Mouse (Mus musculus) spleen, adult 12 weeks (tissue): ENCODE measurements around the gene Scamp3.

ENCODE experiments used
- DNase-seq: peaks from one replicate; pipeline ENCODE4 v3.0.0; 2022; ENCODE audit warnings: low spot score

The Scamp3 gene

DNA sequence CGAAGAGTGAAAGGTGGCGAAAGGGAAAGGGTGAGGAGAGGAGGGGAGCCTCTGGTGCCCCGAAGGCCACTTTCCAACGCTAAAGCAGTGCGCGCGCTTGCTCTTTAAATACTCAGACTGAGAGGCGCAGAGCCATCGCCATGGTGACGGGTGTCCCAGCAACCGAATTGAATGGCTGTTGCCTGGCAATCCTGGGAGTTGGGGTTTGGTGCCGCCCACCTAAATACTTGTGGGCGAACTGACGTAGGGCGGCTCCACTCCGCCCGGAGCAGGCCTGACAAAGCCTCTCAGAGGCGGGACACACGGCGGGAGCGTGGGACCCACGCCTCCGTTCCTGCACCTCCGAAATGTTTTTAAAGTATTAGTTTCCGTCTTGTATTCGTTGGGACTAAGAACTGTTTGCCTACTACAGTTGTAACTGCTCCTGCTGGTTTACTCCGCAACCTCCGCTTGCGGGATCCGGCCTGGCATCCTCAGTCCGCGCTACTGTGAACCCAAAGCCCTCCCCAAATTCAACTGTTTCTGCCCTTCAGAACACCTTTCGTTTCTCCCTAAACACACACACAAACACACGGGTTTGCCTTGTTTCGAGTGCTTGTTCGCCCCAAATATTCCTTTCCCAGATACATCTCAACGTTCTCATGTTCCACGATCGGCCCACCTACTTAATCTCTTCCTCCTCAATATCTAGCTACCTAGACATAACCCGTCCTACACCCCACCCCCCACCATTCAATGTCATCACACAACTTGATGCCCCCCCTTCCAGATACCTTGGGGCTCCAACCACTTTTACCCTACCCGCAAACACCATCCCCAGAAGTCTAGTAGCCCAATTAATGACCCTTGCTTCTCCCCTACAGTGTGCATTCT lies 50.3 kb downstream of the Scamp3 start:
- no peak for DNase-seq

DNA sequence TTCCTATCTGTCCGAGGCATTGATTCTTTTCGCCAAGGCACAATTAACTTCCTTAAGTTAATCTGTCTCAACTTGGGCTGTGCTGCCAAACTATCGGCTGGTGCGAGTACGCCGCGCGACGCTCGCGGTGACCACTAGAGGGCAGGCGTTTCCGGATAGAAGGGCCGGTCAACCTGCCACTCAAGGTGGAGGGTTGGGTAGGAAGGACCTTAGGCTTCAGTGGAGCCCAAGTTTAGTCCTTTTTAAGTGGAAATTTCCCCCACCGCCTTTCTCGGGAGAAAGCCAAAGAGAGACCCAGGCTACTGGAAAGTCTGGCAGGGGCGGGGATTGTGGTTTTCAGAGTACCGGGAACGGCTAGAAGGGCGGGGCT lies 50.9 kb downstream of the Scamp3 start:
- peak; percentile 71 for DNase-seq

DNA sequence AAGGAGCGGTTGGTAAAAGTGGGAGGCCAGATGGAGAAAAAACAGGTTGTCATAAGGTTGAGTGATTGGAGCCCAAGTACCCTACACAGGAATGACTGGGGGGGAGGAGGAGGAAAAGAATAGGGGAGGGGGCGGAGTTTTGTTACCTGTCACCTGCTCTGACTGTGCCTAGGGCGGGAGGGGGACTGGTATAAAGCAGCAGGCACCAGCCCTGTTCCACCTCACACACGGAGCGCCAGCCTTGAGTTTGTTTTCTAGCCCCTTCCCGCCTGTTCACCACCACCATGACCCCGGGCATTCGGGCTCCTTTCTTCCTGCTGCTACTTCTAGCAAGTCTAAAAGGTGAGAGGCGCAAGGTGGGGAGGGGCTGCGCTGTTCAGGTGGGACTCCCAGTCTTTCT lies 51.6 kb downstream of the Scamp3 start, which contains the start of gene Muc1:
Gene Muc1, plus strand, starts transcription at position 222 of the 400 bp plus-strand sequence.
- no peak for DNase-seq

DNA sequence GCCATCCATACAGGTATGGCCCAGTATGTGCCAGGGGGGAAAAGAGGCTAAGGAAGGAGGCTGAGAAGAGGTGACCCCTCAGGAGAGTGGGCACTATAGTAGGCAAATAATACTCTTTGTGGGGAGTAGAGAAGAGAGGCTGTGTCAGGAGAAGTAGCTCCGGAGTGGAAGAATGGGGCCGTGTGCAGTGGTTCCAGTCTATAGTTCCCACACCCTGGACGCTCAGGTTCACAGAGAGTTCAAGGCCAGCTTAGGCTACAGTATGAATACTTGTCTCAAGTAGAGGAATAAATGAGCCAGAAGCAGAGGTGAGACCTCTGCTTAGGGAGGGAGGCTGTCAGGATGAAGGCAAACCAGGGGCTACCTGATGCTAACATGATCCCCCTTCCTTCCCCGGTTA lies 52.0 kb downstream of the Scamp3 start:
- DNase-seq, result no peak

DNA sequence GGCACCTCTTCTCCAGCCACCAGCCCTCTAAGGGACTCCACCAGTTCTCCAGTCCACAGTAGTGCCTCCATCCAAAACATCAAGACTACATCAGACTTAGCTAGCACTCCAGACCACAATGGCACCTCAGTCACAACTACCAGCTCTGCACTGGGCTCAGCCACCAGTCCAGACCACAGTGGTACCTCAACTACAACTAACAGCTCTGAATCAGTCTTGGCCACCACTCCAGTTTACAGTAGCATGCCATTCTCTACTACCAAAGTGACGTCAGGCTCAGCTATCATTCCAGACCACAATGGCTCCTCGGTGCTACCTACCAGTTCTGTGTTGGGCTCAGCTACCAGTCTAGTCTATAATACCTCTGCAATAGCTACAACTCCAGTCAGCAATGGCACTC lies 53.3 kb downstream of the Scamp3 start:
- no peak for DNase-seq

DNA sequence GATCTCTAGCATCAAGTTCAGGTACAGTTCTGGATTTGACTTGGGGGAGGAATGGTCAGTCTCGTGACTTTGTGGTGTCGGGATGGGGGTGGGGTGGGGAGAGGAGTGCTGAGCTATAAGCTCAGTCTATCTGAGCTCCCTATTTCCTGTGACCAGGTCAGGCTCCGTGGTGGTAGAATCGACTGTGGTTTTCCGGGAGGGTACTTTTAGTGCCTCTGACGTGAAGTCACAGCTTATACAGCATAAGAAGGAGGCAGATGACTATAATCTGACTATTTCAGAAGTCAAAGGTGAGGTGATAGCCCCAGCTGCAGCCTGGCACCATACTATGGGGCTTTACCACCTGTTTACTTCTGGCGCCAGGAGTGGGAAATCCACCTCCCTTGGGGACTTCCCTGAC lies 54.1 kb downstream of the Scamp3 start:
- no peak for DNase-seq

DNA sequence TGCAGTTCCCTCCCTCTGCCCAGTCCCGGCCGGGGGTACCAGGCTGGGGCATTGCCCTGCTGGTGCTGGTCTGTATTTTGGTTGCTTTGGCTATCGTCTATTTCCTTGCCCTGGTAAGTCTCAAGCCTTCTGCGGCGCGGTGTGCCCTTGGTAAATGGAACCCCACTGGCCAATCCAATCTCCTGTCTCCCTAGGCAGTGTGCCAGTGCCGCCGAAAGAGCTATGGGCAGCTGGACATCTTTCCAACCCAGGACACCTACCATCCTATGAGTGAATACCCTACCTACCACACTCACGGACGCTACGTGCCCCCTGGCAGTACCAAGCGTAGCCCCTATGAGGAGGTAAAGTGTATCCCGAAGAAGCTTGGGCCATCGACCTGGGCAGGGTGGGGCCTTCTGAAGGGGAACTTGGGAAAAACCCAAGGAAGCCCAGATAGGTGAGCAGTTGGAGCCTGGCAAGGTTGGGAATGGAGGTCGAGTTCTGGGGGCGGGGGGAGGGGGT lies 54.6 kb downstream of the Scamp3 start:
- DNase-seq, result no peak
